Mouse (Mus musculus) myocyte (in vitro differentiated cells): ENCODE measurements around the gene Chchd2.
"Not testable (repeated sequence)": the region's sequence is repeated elsewhere in the genome, so short reads cannot be mapped to it uniquely, and the experiment has no call there.

Experiments used
- CEBPB ChIP-seq: IDR thresholded peaks from 2 replicates; pipeline ENCODE4 v1.6.1; 2011; ENCODE audit warnings: mild to moderate bottlenecking, moderate library complexity; ENCODE audit not compliant: poor library complexity, insufficient read depth, severe bottlenecking
- E2F4 ChIP-seq: IDR thresholded peaks from one replicate; pipeline ENCODE4 v1.6.1; 2011; ENCODE audit warnings: mild to moderate bottlenecking, control low read depth, moderate library complexity; ENCODE audit not compliant: insufficient read depth
- MAX ChIP-seq: IDR thresholded peaks from one replicate; pipeline ENCODE4 v1.6.1; 2011; ENCODE audit warnings: low read depth, mild to moderate bottlenecking, control low read depth
- MYOD1 ChIP-seq, 3 experiments: IDR thresholded peaks; one replicate each; pipeline ENCODE4 v1.6.1; 2011; ENCODE audit warnings: control low read depth in 2 of 3, low read depth in 2 of 3, mild to moderate bottlenecking in 2 of 3, moderate library complexity in 1 of 3; ENCODE audit not compliant: insufficient read length in 2 of 3, control insufficient read depth in 1 of 3
- MYOG ChIP-seq, 3 experiments: IDR thresholded peaks; one replicate each; pipeline ENCODE4 v1.6.1; 2011; ENCODE audit warnings: control low read depth in 2 of 3, low read depth in 2 of 3, mild to moderate bottlenecking in 2 of 3; ENCODE audit not compliant: insufficient read length in 2 of 3, control insufficient read depth in 1 of 3, insufficient read depth in 1 of 3
- POLR2A ChIP-seq: IDR thresholded peaks from one replicate; pipeline ENCODE4 v1.6.1; 2011; ENCODE audit warnings: low read depth, mild to moderate bottlenecking, control low read depth, moderate library complexity; ENCODE audit not compliant: insufficient read length
- POLR2AphosphoS2 ChIP-seq: IDR thresholded peaks from one replicate; pipeline ENCODE4 v1.6.1; 2011; ENCODE audit warnings: low read depth, control low read depth; ENCODE audit not compliant: insufficient read length
- REST ChIP-seq: IDR thresholded peaks from one replicate; pipeline ENCODE4 v1.6.1; 2011; ENCODE audit warnings: mild to moderate bottlenecking, control low read depth, moderate library complexity; ENCODE audit not compliant: insufficient read depth, insufficient read length
- SRF ChIP-seq: IDR thresholded peaks from one replicate; pipeline ENCODE4 v1.6.1; 2011; ENCODE audit warnings: low read depth; ENCODE audit not compliant: control insufficient read depth, insufficient read length
- TCF12 ChIP-seq: IDR thresholded peaks from one replicate; pipeline ENCODE4 v1.6.1; 2011; ENCODE audit warnings: mild to moderate bottlenecking, control low read depth; ENCODE audit not compliant: poor library complexity, insufficient read depth, severe bottlenecking
- TCF3 ChIP-seq: IDR thresholded peaks from one replicate; pipeline ENCODE4 v1.6.1; 2011; ENCODE audit warnings: low read depth, control low read depth; ENCODE audit not compliant: insufficient read length
- USF1 ChIP-seq: IDR thresholded peaks from one replicate; pipeline ENCODE4 v1.6.1; 2011; ENCODE audit warnings: low read depth, mild to moderate bottlenecking, control low read depth, moderate library complexity

DNA sequence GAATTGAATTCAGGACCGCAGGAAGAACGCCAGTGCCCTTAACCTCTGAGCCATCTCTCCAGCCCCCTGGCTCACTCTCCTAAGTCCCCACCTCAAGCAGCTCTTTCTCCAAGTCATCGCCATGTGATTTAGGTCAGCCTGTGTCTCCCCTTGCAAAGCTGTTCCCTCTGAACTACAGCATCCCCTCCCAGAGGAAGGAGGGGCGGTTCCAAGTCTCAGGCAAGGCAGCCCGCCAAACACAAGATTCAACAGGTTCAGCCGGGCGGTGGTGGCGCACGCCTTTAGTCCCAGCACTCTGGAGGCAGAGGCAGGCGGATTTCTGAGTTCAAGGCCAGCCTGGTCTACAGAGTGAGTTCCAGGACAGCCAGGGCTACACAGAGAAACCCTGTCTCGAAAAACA is 28.2 kb upstream of the Chchd2 start:
- not testable (repeated sequence) for TF ChIP-seq USF1; POLR2AphosphoS2; E2F4; POLR2A; TCF3; MAX; MYOG (IDR thresholded peaks at IDR 0.05; ENCODE audit: control insufficient read depth in 1 of 3, insufficient read depth in 1 of 3, insufficient read length in 2 of 3, low read depth in 2 of 3); TCF12; MYOD1 (IDR thresholded peaks at IDR 0.05; ENCODE audit: control insufficient read depth in 1 of 3, insufficient read length in 2 of 3, low read depth in 2 of 3); CEBPB; SRF; REST
